Mouse (Mus musculus) heart, postnatal 0 days (tissue): ENCODE results near the gene Olfr1366.

ENCODE experiments used
- CTCF ChIP-seq: IDR thresholded peaks from 2 replicates; pipeline ENCODE4 v1.5.1; 2016; ENCODE audit warnings: antibody characterized with exemption, control low read depth, low read depth
- EP300 ChIP-seq: IDR thresholded peaks from 2 replicates; pipeline ENCODE4 v1.6.1; 2016; ENCODE audit warnings: antibody characterized with exemption, low read depth

GRCm38 (mm10) chr13:21559793-21560192, 17.2 kb upstream of the Olfr1366 start, which contains the start of gene Olfr1535:
- TF ChIP-seq CTCF (no peak), EP300 (no peak)
